Mouse (Mus musculus) gastrocnemius, postnatal 25 days (tissue): Measurements from ENCODE around the gene Ccdc113. TPM values are rescaled to one million over a fixed set of nuclear protein-coding genes. Genes with fewer than 3 reads are reported as not detected.

ENCODE experiments used
- DNase-seq: peaks from one replicate; pipeline ENCODE4 v3.0.0; 2022
- long read RNA-seq, 2 experiments: library from polyadenylated mRNA; stranded (forward); transcript quantifications; one replicate each; pipeline ENCODE4 v2.0.0; 2021
- total RNA-seq, 2 experiments: library from RNA; stranded (reverse); gene quantifications; 1 replicate in 1 of 2; 2 replicates in 1 of 2; pipeline ENCODE4 v1.2.3; 2021

The Ccdc113 gene
- total RNA-seq: not detected
- long read RNA-seq, experiment 1: 0 reads
- long read RNA-seq, experiment 2: 0 reads

- peak; percentile 8 for DNase-seq
Observed at GRCm38 (mm10) chr8:95533584-95534387, at the start of gene Ccdc113. TSS of gene Ccdc113 (plus strand) at chr8:95534085.

GRCm38 (mm10) chr8:95487800-95488697, 45.8 kb upstream of the Ccdc113 start:
- no peak for DNase-seq

GRCm38 (mm10) chr8:95488698-95489332, 45.1 kb upstream of the Ccdc113 start:
- peak; percentile 85 for DNase-seq

GRCm38 (mm10) chr8:95490006-95490405, 43.9 kb upstream of the Ccdc113 start, which contains the start of gene Csnk2a2:
TSS of gene Csnk2a2 (minus strand) at chr8:95490039.
- no peak for DNase-seq

- DNase-seq: no peak
Observed at GRCm38 (mm10) chr8:95492057-95492456, 41.8 kb upstream of the Ccdc113 start.

- DNase-seq: no peak
Observed at GRCm38 (mm10) chr8:95495444-95495843, 38.4 kb upstream of the Ccdc113 start.

GRCm38 (mm10) chr8:95496420-95496819, 37.5 kb upstream of the Ccdc113 start:
- no peak for DNase-seq

- no peak for DNase-seq
Observed at GRCm38 (mm10) chr8:95497821-95498220, 36.1 kb upstream of the Ccdc113 start.

GRCm38 (mm10) chr8:95499266-95500064, 34.4 kb upstream of the Ccdc113 start:
- no peak for DNase-seq

- DNase-seq: no peak
Observed at GRCm38 (mm10) chr8:95500436-95500835, 33.4 kb upstream of the Ccdc113 start.

- no peak for DNase-seq
Observed at GRCm38 (mm10) chr8:95502431-95502830, 31.5 kb upstream of the Ccdc113 start.

- DNase-seq: no peak
Observed at GRCm38 (mm10) chr8:95504835-95505234, 29.1 kb upstream of the Ccdc113 start.

- no peak for DNase-seq
Observed at GRCm38 (mm10) chr8:95505606-95506005, 28.3 kb upstream of the Ccdc113 start.

- DNase-seq: no peak
Observed at GRCm38 (mm10) chr8:95506245-95506644, 27.6 kb upstream of the Ccdc113 start.

- no peak for DNase-seq
Observed at GRCm38 (mm10) chr8:95512257-95512656, 21.6 kb upstream of the Ccdc113 start.

- no peak for DNase-seq
Observed at GRCm38 (mm10) chr8:95513219-95513618, 20.7 kb upstream of the Ccdc113 start.

GRCm38 (mm10) chr8:95516928-95517327, 17.0 kb upstream of the Ccdc113 start:
- DNase-seq: no peak

- DNase-seq: no peak
Observed at GRCm38 (mm10) chr8:95523991-95524390, 9.9 kb upstream of the Ccdc113 start.

- no peak for DNase-seq
Observed at GRCm38 (mm10) chr8:95528194-95528593, 5.7 kb upstream of the Ccdc113 start.

GRCm38 (mm10) chr8:95528750-95529310, 5.1 kb upstream of the Ccdc113 start:
- DNase-seq: no peak

- DNase-seq: no peak
Observed at GRCm38 (mm10) chr8:95532206-95532605, 1.7 kb upstream of the Ccdc113 start.
